Mouse (Mus musculus) heart, postnatal 10 days (tissue): ENCODE measurements around the gene Vstm4. TPM values are rescaled to one million over a fixed set of nuclear protein-coding genes. Genes with fewer than 3 reads are reported as not detected.

Source experiments
- DNase-seq, 2 experiments: peaks; one replicate each; pipeline ENCODE4 v3.0.0; 2021
- intact Hi-C: fragments of 180-260 bp; cut with DNase I; formaldehyde crosslinking; loops from one replicate; pipeline ENCODE4 v1.15.1; 2025
- total RNA-seq, 2 experiments: library from RNA; stranded (reverse); gene quantifications; 2 replicates each; pipeline ENCODE4 v1.2.3; 2021

Vstm4 gene
- total RNA-seq, 2 experiments from 2014 or later = 19.5 to 24.2 TPM

GRCm38 (mm10) chr14:32858361-32858760 lies 1.8 kb downstream of the Vstm4 start:
- intact Hi-C loops = loop anchor here (2.0 kb wide), 2 partner anchors 24 to 92 kb away; no protein-coding TSS in a partner anchor
- no peak for DNase-seq

GRCm38 (mm10) chr14:32858941-32859510 lies 2.5 kb downstream of the Vstm4 start:
- intact Hi-C loops = loop anchor here (2.0 kb wide), 2 partner anchors 24 to 92 kb away; no protein-coding TSS in a partner anchor
- no peak for DNase-seq

- intact Hi-C loops = loop anchor here (2.0 kb wide), 2 partner anchors 23 to 91 kb away; no protein-coding TSS in a partner anchor
- DNase-seq = peak in 1 of 2 experiments; percentile 53
These were observed 3.4 kb downstream of the Vstm4 start for GRCm38 (mm10) chr14:32859831-32860569.

GRCm38 (mm10) chr14:32861149-32861581 lies 4.6 kb downstream of the Vstm4 start:
- intact Hi-C loops = no loop called here
- peak; percentile 87 to 88 for DNase-seq

GRCm38 (mm10) chr14:32861656-32862055 lies 5.1 kb downstream of the Vstm4 start:
- intact Hi-C loops = no loop called here
- DNase-seq = no peak

GRCm38 (mm10) chr14:32865331-32865730 lies 8.8 kb downstream of the Vstm4 start:
- intact Hi-C loops = no loop called here
- no peak for DNase-seq

GRCm38 (mm10) chr14:32871963-32872362 lies 15.4 kb downstream of the Vstm4 start:
- DNase-seq = no peak
- intact Hi-C loops = no loop called here

GRCm38 (mm10) chr14:32877549-32877948 lies 21.0 kb downstream of the Vstm4 start:
- intact Hi-C loops = no loop called here
- no peak for DNase-seq

- intact Hi-C loops = loop anchor here (5.0 kb wide), 1 partner anchor 77 kb away; no protein-coding TSS in a partner anchor
- DNase-seq = no peak
These were observed 23.8 kb downstream of the Vstm4 start for GRCm38 (mm10) chr14:32880332-32880731.

- DNase-seq = peak; percentile 84 to 85
- intact Hi-C loops = loop anchor here (2.0 to 5.0 kb wide), 2 partner anchors 23 to 76 kb away; no protein-coding TSS in a partner anchor
These were observed 25.1 kb downstream of the Vstm4 start for GRCm38 (mm10) chr14:32881693-32882092.

- DNase-seq = peak; percentile 69 to 80
- intact Hi-C loops = loop anchor here (5.0 kb wide), 1 partner anchor 117 kb away; no protein-coding TSS in a partner anchor
These were observed 32.5 kb downstream of the Vstm4 start for GRCm38 (mm10) chr14:32888876-32889674.

GRCm38 (mm10) chr14:32894341-32894853 lies 37.8 kb downstream of the Vstm4 start:
- peak; percentile 76 to 87 for DNase-seq
- intact Hi-C loops = no loop called here

GRCm38 (mm10) chr14:32894878-32895277 lies 38.3 kb downstream of the Vstm4 start:
- DNase-seq = no peak
- intact Hi-C loops = no loop called here

- intact Hi-C loops = no loop called here
- peak; percentile 86 to 89 for DNase-seq
These were observed 40.3 kb downstream of the Vstm4 start for GRCm38 (mm10) chr14:32896896-32897295.

GRCm38 (mm10) chr14:32903203-32903602 lies 46.6 kb downstream of the Vstm4 start:
- intact Hi-C loops = no loop called here
- no peak for DNase-seq

- intact Hi-C loops = no loop called here
- DNase-seq = no peak
These were observed 50.0 kb downstream of the Vstm4 start for GRCm38 (mm10) chr14:32906545-32906944.

GRCm38 (mm10) chr14:32909112-32909511 lies 52.6 kb downstream of the Vstm4 start:
- intact Hi-C loops = no loop called here

GRCm38 (mm10) chr14:32911187-32911586 lies 54.6 kb downstream of the Vstm4 start:
- intact Hi-C loops = no loop called here
- no peak for DNase-seq

More at GRCm38 (mm10) chr14:32909112-32909511, 52.6 kb downstream of the Vstm4 start:
- no peak for DNase-seq

GRCm38 (mm10) chr14:32915360-32915759 lies 58.8 kb downstream of the Vstm4 start:
- DNase-seq = peak; percentile 32 to 37
- intact Hi-C loops = no loop called here

GRCm38 (mm10) chr14:32917919-32918318 lies 61.4 kb downstream of the Vstm4 start:
- no peak for DNase-seq
- intact Hi-C loops = no loop called here

GRCm38 (mm10) chr14:32923871-32924270 lies 67.3 kb downstream of the Vstm4 start:
- DNase-seq = no peak
- intact Hi-C loops = no loop called here
